In genomic region chr7:92401001-92401688, GRCm38 (mm10) we compare ENCODE assay signal across 13 mouse cellular contexts.
DNase-seq lines count a peak whose midpoint lies in the region; ATAC-seq and TF ChIP-seq lines count a peak whose summit lies in the region.
"Had no signal": no experiment of that assay in that cellular context is flagged by ENCODE, and none has a peak within 500 bp of the region (broad histone marks: within the 10 kb centered on the region; RNA-seq: fewer than 3 reads in every experiment).

No protein-coding gene starts in this region.

- TF ChIP-seq CTCF in left cerebral cortex, adult 2 months (IDR thresholded peaks at IDR 0.05): no peak

- ATAC-seq in forebrain, embryonic 12.5 days (ENCODE audit: low FRiP score): peak; percentile 49; the same call in 1 of the 2 replicates
- ATAC-seq in embryonic facial prominence, embryonic 14.5 days (ENCODE audit: low read depth): peak; percentile 30; the same call in 1 of the 2 replicates
- ATAC-seq in midbrain, embryonic 13.5 days: peak; percentile 80

- H3K36me3 ChIP-seq in forebrain, embryonic 12.5 days (replicated peaks): no peaks in the 10 kb centered on the region
- H3K36me3 ChIP-seq in forebrain, embryonic 10.5 days (replicated peaks): no peaks in the 10 kb centered on the region
- no peaks in the 10 kb centered on the region for H3K36me3 ChIP-seq in embryonic facial prominence, embryonic 14.5 days (ENCODE audit: control insufficient read depth, insufficient read depth, low read length)
- H3K36me3 ChIP-seq in midbrain, embryonic 13.5 days: no peaks in the 10 kb centered on the region
- H3K36me3 ChIP-seq: limb, embryonic 12.5 days had no signal

- H3K4me2 ChIP-seq in forebrain, embryonic 12.5 days: no peak overlapping the region
- H3K4me2 ChIP-seq in embryonic facial prominence, embryonic 14.5 days (ENCODE audit: low read depth, low read length): no peak overlapping the region
- no peak overlapping the region for H3K4me2 ChIP-seq in midbrain, embryonic 13.5 days (replicated peaks)
- H3K4me2 ChIP-seq: heart, embryonic 11.5 days; limb, embryonic 12.5 days had no signal

- intact Hi-C loops in left cerebral cortex, adult 2 months (cut with DNase I): loop anchor here (10.0 kb wide), 1 partner anchor 296 kb away; no protein-coding TSS in a partner anchor

- H3K9ac ChIP-seq in forebrain, embryonic 12.5 days: no peak overlapping the region
- H3K9ac ChIP-seq in embryonic facial prominence, embryonic 14.5 days (ENCODE audit: low read depth, low read length): no peak overlapping the region
- H3K9ac ChIP-seq in midbrain, embryonic 13.5 days (replicated peaks): no peak overlapping the region
- H3K9ac ChIP-seq: limb, embryonic 12.5 days had no signal

- no peak overlapping the region for H3K4me3 ChIP-seq in forebrain, embryonic 12.5 days (replicated peaks)
- H3K4me3 ChIP-seq in forebrain, embryonic 10.5 days: no peak overlapping the region
- H3K4me3 ChIP-seq in embryonic facial prominence, embryonic 14.5 days (ENCODE audit: low read depth, low read length): no peak overlapping the region
- no peak overlapping the region for H3K4me3 ChIP-seq in midbrain, embryonic 13.5 days (replicated peaks)
- no peak overlapping the region for H3K4me3 ChIP-seq in left cerebral cortex, adult 2 months
- H3K4me3 ChIP-seq: limb, embryonic 12.5 days had no signal

- H3K9me3 ChIP-seq in forebrain, embryonic 12.5 days: no peaks in the 10 kb centered on the region
- H3K9me3 ChIP-seq in forebrain, embryonic 10.5 days: no peaks in the 10 kb centered on the region
- no peaks in the 10 kb centered on the region for H3K9me3 ChIP-seq in embryonic facial prominence, embryonic 14.5 days (ENCODE audit: control insufficient read depth, low read length)
- H3K9me3 ChIP-seq in midbrain, embryonic 13.5 days: no peaks in the 10 kb centered on the region
- H3K9me3 ChIP-seq: limb, embryonic 12.5 days had no signal

- DNase-seq in forebrain, embryonic 10.5 days (ENCODE audit: extremely low spot score, low spot score): no peak
- DNase-seq in MN1 (ENCODE audit: low spot score): peak; percentile 11
- DNase-seq in embryonic facial prominence, embryonic 14.5 days (ENCODE audit: low spot score): peak; percentile 58
- DNase-seq in thymus, postnatal 14 days: no peak
- DNase-seq in layer of hippocampus, adult 18-20 months (ENCODE audit: low spot score in 2 of 2): no peak
- DNase-seq in left cerebral cortex, adult 2 months (ENCODE audit: extremely low spot score in 1 of 2, low spot score in 2 of 2): no peak
- DNase-seq: gastrocnemius, postnatal 14 days; kidney, adult 9 months; right cerebral cortex, adult 18-20 months had no signal

- H3K4me1 ChIP-seq in forebrain, embryonic 12.5 days: no peaks in the 10 kb centered on the region
- no peaks in the 10 kb centered on the region for H3K4me1 ChIP-seq in forebrain, embryonic 10.5 days
- no peaks in the 10 kb centered on the region for H3K4me1 ChIP-seq in embryonic facial prominence, embryonic 14.5 days (ENCODE audit: control insufficient read depth, insufficient read depth, low read length)
- peaks cover 13% of the 10 kb centered on the region for H3K4me1 ChIP-seq in midbrain, embryonic 13.5 days (replicated peaks)
- H3K4me1 ChIP-seq: limb, embryonic 12.5 days had no signal

- H3K27ac ChIP-seq in forebrain, embryonic 12.5 days: peak overlapping the region; percentile 14; the same call in 1 of the 2 replicates
- no peak overlapping the region for H3K27ac ChIP-seq in forebrain, embryonic 10.5 days
- peak overlapping the region; percentile 44; the same call in 1 of the 2 replicates for H3K27ac ChIP-seq in embryonic facial prominence, embryonic 14.5 days (replicated peaks; ENCODE audit: low read depth, low read length)
- H3K27ac ChIP-seq in midbrain, embryonic 13.5 days: peak overlapping the region; percentile 45
- H3K27ac ChIP-seq in left cerebral cortex, adult 2 months: no peak overlapping the region
- H3K27ac ChIP-seq: limb, embryonic 12.5 days had no signal

- whole genome bisulfite sequencing in forebrain, embryonic 12.5 days: 56% methylated on average over 4 of the region's 4 CpGs
- WGBS in forebrain, embryonic 10.5 days: 65% methylated on average over 4 of the region's 4 CpGs
- WGBS in embryonic facial prominence, embryonic 14.5 days: 52% methylated on average over 4 of the region's 4 CpGs
- WGBS in midbrain, embryonic 13.5 days: 37% methylated on average over 4 of the region's 4 CpGs

- H3K27me3 ChIP-seq in forebrain, embryonic 12.5 days: no peaks in the 10 kb centered on the region
- H3K27me3 ChIP-seq in forebrain, embryonic 10.5 days (ENCODE audit: poor library complexity, severe bottlenecking): no peaks in the 10 kb centered on the region
- no peaks in the 10 kb centered on the region for H3K27me3 ChIP-seq in embryonic facial prominence, embryonic 14.5 days (replicated peaks; ENCODE audit: control insufficient read depth, insufficient read depth, low read length)
- H3K27me3 ChIP-seq in midbrain, embryonic 13.5 days: no peaks in the 10 kb centered on the region
- H3K27me3 ChIP-seq: limb, embryonic 12.5 days had no signal

Comparison
In these comparisons a context has a peak if more than half of its experiments do, and no peak if none do; other contexts are left out.
1. H3K27ac ChIP-seq: peak in forebrain, embryonic 12.5 days (single experiment), embryonic facial prominence, embryonic 14.5 days (single experiment) and midbrain, embryonic 13.5 days (single experiment); none in forebrain, embryonic 10.5 days (single experiment) and left cerebral cortex, adult 2 months (single experiment).
2. ATAC-seq: peak in every context shown above with its lines; median percentile 80 in midbrain, embryonic 13.5 days; 49 in forebrain, embryonic 12.5 days; 30 in embryonic facial prominence, embryonic 14.5 days.
3. DNase-seq: peak in MN1 (single experiment) and embryonic facial prominence, embryonic 14.5 days (single experiment); none in forebrain, embryonic 10.5 days (single experiment), thymus, postnatal 14 days (single experiment), layer of hippocampus, adult 18-20 months (0 of 2) and left cerebral cortex, adult 2 months (0 of 2).